Comparison of ENCODE assay signal across 9 mouse cellular contexts in genomic region chr13:55516955-55517354, GRCm38 (mm10). TPM values are rescaled to one million over a fixed set of nuclear protein-coding genes. Genes with fewer than 3 reads are reported as not detected.
A peak's percentile ranks its signal among the peaks of the same experiment; 100 is the strongest.
DNase-seq lines count a peak whose midpoint lies in the region; ATAC-seq and TF ChIP-seq lines count a peak whose summit lies in the region.
"Had no signal": no experiment of that assay in that cellular context is flagged by ENCODE, and none has a peak within 500 bp of the region (broad histone marks: within the 10 kb centered on the region; RNA-seq: fewer than 3 reads in every experiment).

No protein-coding gene starts in this region.

- DNase-seq in 3T3-L1 (ENCODE audit: low read depth, low spot score) = peak; percentile 90
- peak; percentile 75 for DNase-seq in c-Kit-positive CD71-positive TER-119-negative erythroid progenitor cells, embryonic 14.5 days (ENCODE audit: low read depth)
- DNase-seq in frontal cortex, postnatal 25 days (ENCODE audit: low spot score in 2 of 2) = peak; percentile 85 to 96
- DNase-seq in kidney, postnatal 4 days = peak; percentile 94
- DNase-seq in lung, embryonic 14.5 days = peak; percentile 94
- peak; percentile 82 to 83 for DNase-seq in right cerebral cortex, postnatal 36 days (ENCODE audit: low spot score in 2 of 2)
- peak; percentile 76 to 90 for DNase-seq in urinary bladder, postnatal 4 days (ENCODE audit: low spot score in 2 of 2)

- H3K4me1 ChIP-seq in ES-Bruce4 (ENCODE audit: control insufficient read depth, insufficient read depth, low read length) = peaks cover 2% of the 10 kb centered on the region
- peaks cover 3% of the 10 kb centered on the region; the same call in 1 of the 2 replicates for H3K4me1 ChIP-seq in lung, embryonic 14.5 days (ENCODE audit: insufficient read depth)

- no peak overlapping the region for H3K4me3 ChIP-seq in ES-Bruce4 (ENCODE audit: low read depth, low read length)
- H3K4me3 ChIP-seq in lung, embryonic 14.5 days (ENCODE audit: low read depth, low read length) = no peak overlapping the region
- H3K4me3 ChIP-seq: limb, embryonic 12.5 days had no signal

- no peak for ATAC-seq in lung, embryonic 14.5 days (ENCODE audit: insufficient read depth)

- no peak overlapping the region for H3K27ac ChIP-seq in ES-Bruce4 (ENCODE audit: insufficient read depth, low read length)
- H3K27ac ChIP-seq in lung, embryonic 14.5 days (ENCODE audit: low read depth) = no peak overlapping the region
- H3K27ac ChIP-seq: limb, embryonic 12.5 days had no signal

- no peak overlapping the region for H3K4me2 ChIP-seq in lung, embryonic 14.5 days
- H3K4me2 ChIP-seq: limb, embryonic 12.5 days had no signal

- no peaks in the 10 kb centered on the region for H3K36me3 ChIP-seq in ES-Bruce4 (ENCODE audit: control insufficient read depth, insufficient read depth, low read length, poor library complexity, severe bottlenecking)
- H3K36me3 ChIP-seq in lung, embryonic 14.5 days (ENCODE audit: insufficient read depth) = peaks cover 2% of the 10 kb centered on the region; the same call in 1 of the 2 replicates
- H3K36me3 ChIP-seq: limb, embryonic 12.5 days had no signal

- no peaks in the 10 kb centered on the region for H3K9me3 ChIP-seq in ES-Bruce4 (replicated peaks; ENCODE audit: control insufficient read depth, insufficient read depth, low read length, poor library complexity, severe bottlenecking)
- H3K9me3 ChIP-seq in lung, embryonic 14.5 days (ENCODE audit: low read depth, low read length) = no peaks in the 10 kb centered on the region

- TF ChIP-seq POLR2A in ES-Bruce4 (IDR thresholded peaks at IDR 0.05; ENCODE audit: insufficient read depth, low read length) = no peak

- no peak for TF ChIP-seq EP300 in ES-Bruce4 (IDR thresholded peaks at IDR 0.05; ENCODE audit: insufficient read depth, low read depth, low read length)

- 8% methylated on average over 5 of the region's 5 CpGs for WGBS in lung, embryonic 14.5 days

- no peaks in the 10 kb centered on the region for H3K27me3 ChIP-seq in ES-Bruce4 (ENCODE audit: control insufficient read depth, insufficient read depth, low read length, poor library complexity, severe bottlenecking)
- no peaks in the 10 kb centered on the region for H3K27me3 ChIP-seq in lung, embryonic 14.5 days (ENCODE audit: insufficient read depth, low read length)

- no peak overlapping the region for H3K9ac ChIP-seq in ES-Bruce4 (ENCODE audit: low read depth, poor library complexity, severe bottlenecking)
- no peak overlapping the region for H3K9ac ChIP-seq in lung, embryonic 14.5 days
- H3K9ac ChIP-seq: limb, embryonic 12.5 days had no signal

- peak; percentile 93 for TF ChIP-seq CTCF in ES-Bruce4 (IDR thresholded peaks at IDR 0.05; ENCODE audit: low read depth, low read length)
- peak; percentile 95 for TF ChIP-seq CTCF in lung, embryonic 14.5 days (IDR thresholded peaks at IDR 0.05; ENCODE audit: low read depth)

RNA-seq across cellular contexts. Expression of gene Pdlim7, which starts 3.5 kb away (rescaled TPM):
- 84.4 and 97.7 TPM in 2 replicates for polyA plus RNA-seq in ES-Bruce4 (2011; ENCODE audit: insufficient read depth, insufficient read length, low read depth, missing spikeins)
- 185 and 199 TPM in 2 replicates for polyA plus RNA-seq in lung, embryonic 14.5 days (2014; fragmentation: Nextera tagmentation; extraction: Ambion mirVana)

RNA-seq across cellular contexts. Expression of gene Dok3, which starts 12.1 kb away (rescaled TPM):
- 0.39 and 1.0 TPM in 2 replicates for polyA plus RNA-seq in ES-Bruce4 (2011; ENCODE audit: insufficient read depth, insufficient read length, low read depth, missing spikeins)
- 2.0 and 2.6 TPM in 2 replicates for polyA plus RNA-seq in lung, embryonic 14.5 days (2014; fragmentation: Nextera tagmentation; extraction: Ambion mirVana)

RNA-seq across cellular contexts. Expression of gene Ddx41, which starts 19.5 kb away (rescaled TPM):
- polyA plus RNA-seq in ES-Bruce4 (2011; ENCODE audit: insufficient read depth, insufficient read length, low read depth, missing spikeins) = 55.2 and 63.9 TPM in 2 replicates
- polyA plus RNA-seq in lung, embryonic 14.5 days (2014; fragmentation: Nextera tagmentation; extraction: Ambion mirVana) = 74.8 and 75.5 TPM in 2 replicates

RNA-seq across cellular contexts. Expression of gene Dbn1, which starts 29.0 kb away (rescaled TPM):
- 43.6 and 44.3 TPM in 2 replicates for polyA plus RNA-seq in ES-Bruce4 (2011; ENCODE audit: insufficient read depth, insufficient read length, low read depth, missing spikeins)
- 135 and 153 TPM in 2 replicates for polyA plus RNA-seq in lung, embryonic 14.5 days (2014; fragmentation: Nextera tagmentation; extraction: Ambion mirVana)

RNA-seq across cellular contexts. Expression of gene Prr7, which starts 52.9 kb away (rescaled TPM):
- 3.1 and 3.4 TPM in 2 replicates for polyA plus RNA-seq in ES-Bruce4 (2011; ENCODE audit: insufficient read depth, insufficient read length, low read depth, missing spikeins)
- polyA plus RNA-seq in lung, embryonic 14.5 days (2014; fragmentation: Nextera tagmentation; extraction: Ambion mirVana) = 0.46 and 0.53 TPM in 2 replicates
